Mouse (Mus musculus) heart, postnatal 0 days (tissue): ENCODE measurements around the gene Dctn3.

Source experiments
- CTCF ChIP-seq: IDR thresholded peaks from 2 replicates; pipeline ENCODE4 v1.5.1; 2016; ENCODE audit warnings: antibody characterized with exemption, control low read depth, low read depth
- EP300 ChIP-seq: IDR thresholded peaks from 2 replicates; pipeline ENCODE4 v1.6.1; 2016; ENCODE audit warnings: antibody characterized with exemption, low read depth

DNA sequence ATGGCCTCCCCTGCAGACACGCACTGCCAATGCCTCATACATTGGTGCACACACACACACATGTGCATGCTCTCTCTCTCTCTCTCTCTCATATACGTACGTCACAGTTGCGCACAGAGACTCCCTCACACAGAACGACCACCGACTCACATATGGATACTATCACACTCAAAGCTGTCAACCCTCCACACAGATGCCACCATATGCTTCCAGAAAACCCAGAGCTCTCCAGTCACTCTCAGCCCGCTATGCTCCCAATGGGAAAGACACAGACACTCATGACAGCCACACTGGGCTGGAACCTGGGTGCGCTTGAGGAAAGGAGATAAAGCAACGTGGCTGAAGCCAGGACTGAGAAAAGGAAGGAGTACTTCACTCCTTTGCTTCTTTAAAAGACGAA is 41.0 kb downstream of the Dctn3 start:
- TF ChIP-seq CTCF (no peak), EP300 (no peak)
